Mouse (Mus musculus) B cell, adult (primary cell): ENCODE measurements around the gene Cln3. TPM values are rescaled to one million over a fixed set of nuclear protein-coding genes. Genes with fewer than 3 reads are reported as not detected.

Source experiments
- total RNA-seq: library from RNA; stranded (reverse); gene quantifications from 4 replicates; pipeline ENCODE4 v1.2.4, GENCODE M21; 2023; ENCODE audit not compliant: inconsistent age

Gene Cln3
- 68.8 to 79.7 TPM (median 70.3 TPM) in 4 replicates for total RNA-seq

GRCm38 (mm10) chr7:126585717-126586116 lies at the start of gene Cln3:
TSS of gene Cln3 (minus strand) at chr7:126585817.

GRCm38 (mm10) chr7:126630824-126631518 lies 45.4 kb upstream of the Cln3 start, which contains the start of gene Nupr1:
TSS of gene Nupr1 (minus strand) at chr7:126630861.

GRCm38 (mm10) chr7:126594862-126595561 lies 9.4 kb upstream of the Cln3 start, which contains the start of gene Il27:
TSS of gene Il27 (minus strand) at chr7:126594941.

GRCm38 (mm10) chr7:126584506-126584977 lies 1.1 kb downstream of the Cln3 start, which contains the start of gene Apobr:
TSS of gene Apobr (plus strand) at chr7:126584942.

GRCm38 (mm10) chr7:126566094-126566765 lies 19.4 kb downstream of the Cln3 start, which contains the start of gene Eif3c:
TSS of gene Eif3c (minus strand) at chr7:126566411.

Other genes starting within 250 kb of the Cln3 start
- gene Lat, start 216.2 kb downstream of the Cln3 start, total RNA-seq = 2.0 to 4.4 TPM (median 3.8 TPM) in 4 replicates
- 57.4 to 83.3 TPM (median 66.5 TPM) in 4 replicates for gene Spns1, start 208.4 kb downstream of the Cln3 start, total RNA-seq
- 27.1 to 37.5 TPM (median 30.0 TPM) in 4 replicates for gene Nfatc2ip, start 189.1 kb downstream of the Cln3 start, total RNA-seq
- 1,198 to 1,308 TPM (median 1,264 TPM) in 4 replicates for gene Cd19, start 170.9 kb downstream of the Cln3 start, total RNA-seq
- 117 to 131 TPM (median 124 TPM) in 4 replicates for gene Rabep2, start 157.1 kb downstream of the Cln3 start, total RNA-seq
- gene Atp2a1, start 122.7 kb downstream of the Cln3 start, total RNA-seq = 0.42 to 0.74 TPM (median 0.61 TPM) in 4 replicates
- gene Sh2b1, start 110.4 kb downstream of the Cln3 start, total RNA-seq = 69.9 to 82.0 TPM (median 79.3 TPM) in 4 replicates
- gene Tufm, start 98.5 kb downstream of the Cln3 start, total RNA-seq = 46.5 to 65.8 TPM (median 50.4 TPM) in 4 replicates
- 213 to 221 TPM (median 217 TPM) in 4 replicates for gene Atxn2l, start 82.4 kb downstream of the Cln3 start, total RNA-seq
- gene Eif3c, start 19.4 kb downstream of the Cln3 start, total RNA-seq = 142 to 155 TPM (median 153 TPM) in 4 replicates
- gene Apobr, start 875 bp downstream of the Cln3 start, total RNA-seq = 2.4 to 5.9 TPM (median 2.9 TPM) in 4 replicates
- not detected in 4 replicates for gene Il27, start 9.1 kb upstream of the Cln3 start, total RNA-seq
- not detected in 4 replicates for gene Nupr1, start 45.0 kb upstream of the Cln3 start, total RNA-seq
- 53.2 to 68.5 TPM (median 58.7 TPM) in 4 replicates for gene Sgf29, start 63.5 kb upstream of the Cln3 start, total RNA-seq
- 0.39 to 0.80 TPM in 2 of 4 replicates, not detected in the others for gene Sult1a1, start 90.6 kb upstream of the Cln3 start, total RNA-seq
- 92.9 to 130 TPM (median 104 TPM) in 4 replicates for gene Bola2, start 109.6 kb upstream of the Cln3 start, total RNA-seq
- 3.9 to 6.4 TPM (median 4.9 TPM) in 4 replicates for gene Slx1b, start 110.0 kb upstream of the Cln3 start, total RNA-seq
- 1,256 to 1,390 TPM (median 1,299 TPM) in 4 replicates for gene Coro1a, start 122.0 kb upstream of the Cln3 start, total RNA-seq
- gene Mapk3, start 173.8 kb upstream of the Cln3 start, total RNA-seq = 40.6 to 45.0 TPM (median 42.7 TPM) in 4 replicates
- 0.99 to 4.9 TPM (median 2.5 TPM) in 4 replicates for gene Gdpd3, start 180.5 kb upstream of the Cln3 start, total RNA-seq
- gene Ypel3, start 191.1 kb upstream of the Cln3 start, total RNA-seq = 214 to 273 TPM (median 230 TPM) in 4 replicates
- 6.5 to 8.9 TPM (median 7.0 TPM) in 4 replicates for gene Tbx6, start 195.7 kb upstream of the Cln3 start, total RNA-seq
- 266 to 298 TPM (median 270 TPM) in 4 replicates for gene Ppp4c, start 206.7 kb upstream of the Cln3 start, total RNA-seq
- not detected in 4 replicates for gene Fam57b, start 211.9 kb upstream of the Cln3 start, total RNA-seq
- gene 4930451I11Rik, start 245.8 kb upstream of the Cln3 start, total RNA-seq = not detected in 4 replicates